Mouse (Mus musculus) olfactory bulb, adult 2 months (tissue): ENCODE measurements around the gene Pear1. TPM values are rescaled to one million over a fixed set of nuclear protein-coding genes. Genes with fewer than 3 reads are reported as not detected.
"Not testable (repeated sequence)": the region's sequence is repeated elsewhere in the genome, so short reads cannot be mapped to it uniquely, and the experiment has no call there.

Source experiments
- H3K27ac ChIP-seq: fragments of 200-500 bp; 2 replicates; pipeline ENCODE4 v1.5.1; 2012; ENCODE audit warnings: low read depth, low read length; ENCODE audit not compliant: insufficient read depth
- H3K4me1 ChIP-seq: fragments of 200-500 bp; 2 replicates; pipeline ENCODE4 v1.6.1; 2012; ENCODE audit warnings: low read length; ENCODE audit not compliant: control insufficient read depth, insufficient read depth
- H3K4me3 ChIP-seq: fragments of 200-500 bp; 2 replicates; pipeline ENCODE4 v1.5.1; 2012; ENCODE audit warnings: mild to moderate bottlenecking, low read depth, low read length, moderate library complexity; ENCODE audit not compliant: insufficient read depth
- CTCF ChIP-seq: fragments of 200-500 bp; IDR thresholded peaks from 2 replicates; pipeline ENCODE4 v1.5.1; 2012; ENCODE audit warnings: low read depth, mild to moderate bottlenecking, low read length, moderate library complexity; ENCODE audit not compliant: insufficient read depth
- POLR2A ChIP-seq: fragments of 200-500 bp; IDR thresholded peaks from 2 replicates; pipeline ENCODE4 v1.6.1; 2012; ENCODE audit warnings: mild to moderate bottlenecking, low read depth, low read length, moderate library complexity; ENCODE audit not compliant: insufficient read depth
- WGBS: fragments of 180-500 bp; shearing (Covaris S2); methylation state at CpG from one replicate; pipeline ENCODE4 v1.1.7; 2018; 5-methylcytosine and 5-hydroxymethylcytosine counted together
- polyA plus RNA-seq: library from polyadenylated mRNA; stranded (reverse); fragments of >200 nt; gene quantifications from 2 replicates; pipeline ENCODE4 v1.2.4, GENCODE M21; 2012; ENCODE audit warnings: low replicate concordance; ENCODE audit not compliant: missing spikeins, insufficient read depth, insufficient read length

The Pear1 gene
- not detected in 2 replicates for polyA plus RNA-seq

DNA sequence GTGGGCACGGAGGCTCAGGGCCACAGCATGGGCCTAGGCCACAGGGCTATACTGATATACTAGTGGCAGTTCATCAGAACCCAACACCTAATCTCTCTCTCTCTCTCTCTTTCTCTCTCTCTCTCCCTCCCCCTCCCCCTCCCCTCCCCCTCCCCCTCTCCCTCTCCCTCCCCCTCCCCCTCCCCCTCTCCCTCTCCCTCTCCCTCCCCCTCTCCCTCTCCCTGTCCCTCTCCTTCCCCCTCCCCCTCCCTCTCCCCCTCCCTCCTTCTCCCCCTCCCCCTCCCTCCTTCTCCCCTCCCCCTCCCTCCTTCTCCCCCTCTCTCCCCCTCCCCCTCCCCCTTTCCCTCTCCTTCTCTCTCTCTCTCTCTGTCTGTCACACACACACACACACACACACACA is at the start of gene Pear1:
Gene Pear1 (minus strand): TSS at position 101 of the 400 bp plus-strand sequence.
- WGBS, result 81% methylated on average over 1 of the region's 1 CpGs
- H3K4me3 ChIP-seq, H3K27ac ChIP-seq, H3K4me1 ChIP-seq: not testable (repeated sequence)

DNA sequence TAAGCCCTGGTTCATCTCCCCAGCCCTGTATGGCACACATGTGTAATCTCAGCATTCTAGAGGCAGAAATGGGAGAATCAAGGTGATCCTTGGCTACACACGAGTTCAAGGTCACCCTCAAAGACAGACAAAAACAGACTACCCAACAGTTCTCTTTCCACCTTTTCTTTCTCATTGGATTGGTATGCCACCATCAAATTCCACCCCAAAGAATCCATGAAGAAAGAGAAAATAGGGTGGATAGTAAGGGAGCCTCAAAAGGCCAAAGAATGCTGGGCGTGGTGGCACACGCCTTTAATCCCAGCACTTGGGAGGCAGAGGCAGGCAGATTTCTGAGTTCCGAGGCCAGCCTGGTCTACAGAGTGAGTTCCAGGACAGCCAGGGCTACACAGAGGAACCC is 40.0 kb upstream of the Pear1 start:
- not testable (repeated sequence) for H3K4me1 ChIP-seq, H3K27ac ChIP-seq, H3K4me3 ChIP-seq
- 90% methylated on average over 4 of the region's 4 CpGs for WGBS

DNA sequence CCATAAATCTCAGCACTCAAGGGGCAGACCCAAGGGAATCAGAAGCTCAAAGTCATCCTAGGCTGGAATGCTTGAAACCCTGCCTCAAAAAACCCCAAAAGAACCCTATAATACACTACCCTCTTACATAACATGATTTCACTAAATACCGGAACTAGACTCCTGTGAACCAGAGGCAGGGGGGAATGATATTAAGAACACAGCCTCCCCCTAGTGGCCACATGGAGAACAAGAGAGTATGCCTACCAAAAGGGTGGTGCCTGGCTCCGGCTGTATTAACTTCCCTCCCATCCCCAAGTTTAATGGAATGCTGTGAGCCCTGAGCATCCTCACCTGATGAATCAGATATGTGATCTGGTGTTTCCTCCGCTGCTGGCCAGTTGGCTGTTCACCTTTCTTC is 35.7 kb upstream of the Pear1 start:
- no peak for TF ChIP-seq CTCF
- no peak for TF ChIP-seq POLR2A
- Histone ChIP-seq H3K4me1 (no peaks in the 10 kb centered on the region), H3K4me3 (no peak overlapping the region), H3K27ac (no peak overlapping the region)
- WGBS, result 16% methylated on average over 3 of the region's 3 CpGs

DNA sequence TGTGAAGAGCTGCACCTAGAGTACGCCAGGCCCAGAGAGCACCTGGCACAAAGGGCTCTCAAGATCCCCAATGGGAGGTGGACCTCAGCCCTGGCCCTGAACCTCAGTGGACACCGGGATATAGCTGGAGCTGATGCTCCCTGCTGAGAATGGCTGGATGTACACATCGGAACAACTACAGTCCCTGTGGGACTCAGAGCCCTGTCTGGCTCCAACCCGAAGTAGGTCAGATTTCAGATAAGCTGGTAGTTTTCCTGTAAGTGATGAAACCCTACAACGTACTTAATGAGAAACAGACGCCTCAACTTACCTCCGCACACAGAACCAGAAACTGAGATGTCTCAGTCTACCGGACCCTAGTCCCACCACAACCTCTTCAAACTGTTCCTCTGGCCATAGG is 33.6 kb upstream of the Pear1 start:
- WGBS, result 92% methylated on average over 8 of the region's 8 CpGs
- Histone ChIP-seq H3K27ac (no peak overlapping the region), H3K4me3 (no peak overlapping the region), H3K4me1 (no peaks in the 10 kb centered on the region)
- TF ChIP-seq POLR2A (no peak), CTCF (no peak)

DNA sequence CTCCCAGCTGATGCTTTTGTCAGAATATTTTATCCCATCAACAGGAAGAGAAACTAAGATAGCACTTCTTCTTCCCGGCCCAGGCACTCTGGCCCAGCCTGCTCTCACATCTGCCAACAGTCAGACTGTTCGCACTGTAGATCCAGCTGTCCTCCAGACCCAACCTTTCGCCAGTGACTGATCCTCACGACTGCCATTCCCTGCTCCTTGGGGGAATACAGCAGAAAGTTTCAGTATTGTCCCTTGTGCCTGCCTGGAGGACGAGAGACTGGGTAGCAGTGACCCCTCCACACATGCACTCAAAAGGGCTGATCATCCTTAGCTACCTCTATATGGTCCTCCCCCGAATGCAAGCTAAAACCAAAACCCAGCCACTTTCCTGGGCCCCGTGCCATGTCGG is 31.8 kb upstream of the Pear1 start:
- Histone ChIP-seq H3K27ac (no peak overlapping the region), H3K4me3 (no peak overlapping the region), H3K4me1 (no peaks in the 10 kb centered on the region)
- TF ChIP-seq CTCF, result no peak
- TF ChIP-seq POLR2A, result no peak
- 88% methylated on average over 8 of the region's 8 CpGs for WGBS

DNA sequence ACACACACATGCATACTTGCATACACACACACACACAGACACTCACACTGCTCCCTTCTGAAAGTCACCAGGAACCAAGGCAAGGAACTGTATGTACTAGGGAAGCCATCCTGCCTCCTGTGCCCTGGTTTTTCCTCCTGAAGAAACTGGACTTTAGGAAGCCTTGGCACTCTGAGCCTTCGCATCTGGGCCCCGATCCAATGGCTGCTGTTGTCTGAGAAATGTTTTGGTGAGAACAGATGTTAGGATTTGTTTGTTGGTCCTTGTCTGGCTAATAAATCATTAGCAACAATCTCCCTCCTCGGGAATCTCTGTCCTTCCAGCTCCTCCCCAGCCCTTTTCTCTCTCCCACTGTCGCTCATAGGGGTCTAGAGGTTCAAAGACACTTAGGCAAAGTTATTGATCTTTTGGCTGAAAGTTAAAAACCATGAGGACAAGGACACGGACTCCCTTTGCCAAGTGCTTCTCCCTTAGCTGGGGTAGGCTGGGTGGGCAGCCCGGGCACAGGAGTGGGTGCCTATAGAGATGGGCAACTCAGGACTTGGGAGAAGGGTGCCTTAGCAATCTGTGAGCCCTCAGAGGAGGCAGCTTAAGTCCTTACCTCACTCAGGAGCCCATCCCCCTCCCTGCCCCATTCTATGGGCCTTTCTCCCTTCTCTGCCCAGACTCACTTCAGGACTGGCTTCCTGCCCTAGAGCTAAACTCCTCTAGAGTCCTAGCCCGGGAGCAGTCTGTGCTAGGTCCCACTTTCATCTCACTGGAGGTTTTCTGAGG is 30.9 kb upstream of the Pear1 start:
- TF ChIP-seq CTCF (no peak), POLR2A (no peak)
- H3K4me3 ChIP-seq, result no peak overlapping the region
- 41% methylated on average over 7 of the region's 7 CpGs for WGBS
- H3K27ac ChIP-seq, result no peak overlapping the region
- H3K4me1 ChIP-seq, result no peaks in the 10 kb centered on the region

DNA sequence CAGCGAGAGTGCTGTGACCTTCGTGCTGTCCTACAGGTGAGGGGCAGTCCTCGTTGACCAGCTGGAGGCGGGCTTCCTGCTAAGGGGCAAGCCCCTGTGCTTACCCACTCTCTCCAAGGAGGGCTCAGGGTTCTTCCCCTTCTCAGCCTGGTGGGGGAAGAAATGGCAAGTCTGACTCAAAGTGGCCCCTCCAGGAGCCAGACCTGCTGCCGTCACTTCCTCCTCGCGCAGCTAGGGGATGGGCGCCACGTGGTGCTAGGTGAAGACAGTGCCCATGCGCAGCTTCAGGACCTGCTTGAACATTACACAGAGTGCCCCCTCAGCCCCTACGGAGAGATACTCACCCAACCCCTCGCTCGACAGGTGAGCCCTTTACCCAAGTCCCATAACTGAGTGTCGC is 25.0 kb upstream of the Pear1 start:
- no peak for TF ChIP-seq POLR2A
- TF ChIP-seq CTCF, result no peak
- Histone ChIP-seq H3K27ac (no peak overlapping the region), H3K4me1 (no peaks in the 10 kb centered on the region), H3K4me3 (no peak overlapping the region)
- WGBS, result 85% methylated on average over 14 of the region's 14 CpGs

DNA sequence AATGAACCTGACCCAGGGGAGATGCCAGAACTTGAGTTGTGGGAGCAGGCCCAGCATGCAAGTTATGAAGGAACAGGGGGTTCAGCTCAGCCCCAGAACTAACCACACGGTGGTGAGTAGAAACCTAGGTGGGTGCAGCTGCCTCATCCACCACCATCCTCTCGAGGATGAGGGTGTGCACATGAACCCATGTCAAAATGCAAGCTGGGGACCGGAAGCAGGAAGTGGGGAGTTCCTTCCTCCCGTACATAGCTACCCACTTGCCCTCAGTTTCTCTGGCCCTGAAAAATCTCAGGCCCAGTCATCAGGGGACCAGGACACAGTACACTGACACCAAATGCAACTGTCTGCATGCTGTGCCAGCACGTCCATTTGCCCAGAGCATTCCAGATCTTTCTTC is 23.6 kb upstream of the Pear1 start:
- no peak overlapping the region for H3K27ac ChIP-seq
- H3K4me3 ChIP-seq, result no peak overlapping the region
- 84% methylated on average over 5 of the region's 5 CpGs for WGBS
- TF ChIP-seq POLR2A (no peak), CTCF (no peak)
- no peaks in the 10 kb centered on the region for H3K4me1 ChIP-seq

DNA sequence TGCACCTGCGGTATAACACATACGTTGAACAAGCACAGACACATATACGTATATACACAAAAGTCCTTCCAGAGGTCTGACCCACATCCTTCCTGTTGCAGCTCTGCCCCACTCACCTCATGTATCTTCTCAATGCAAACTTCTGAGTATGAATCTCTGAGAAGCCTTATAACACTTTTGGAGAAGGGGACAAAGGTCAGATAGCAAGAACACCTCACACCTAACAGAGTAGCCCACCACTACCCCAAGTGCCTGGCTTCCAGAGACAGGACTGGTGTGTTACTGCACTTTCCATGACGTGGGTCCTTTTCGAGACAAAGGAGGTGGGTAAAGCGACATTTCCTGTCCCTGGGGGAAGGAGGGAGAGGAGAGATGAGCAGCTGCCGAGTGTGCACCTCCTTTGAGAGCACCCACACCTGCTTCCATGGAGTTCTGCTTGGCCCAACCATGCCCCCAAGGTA is 22.6 kb upstream of the Pear1 start, which contains the start of gene Sh2d2a:
Gene Sh2d2a (plus strand): TSS at position 106 of the 461 bp plus-strand sequence.
- no peak for TF ChIP-seq CTCF
- H3K4me3 ChIP-seq, result no peak within 1 kb of the TSS; the same call in 1 of the 2 replicates
- WGBS, result 81% methylated on average over 7 of the region's 7 CpGs

DNA sequence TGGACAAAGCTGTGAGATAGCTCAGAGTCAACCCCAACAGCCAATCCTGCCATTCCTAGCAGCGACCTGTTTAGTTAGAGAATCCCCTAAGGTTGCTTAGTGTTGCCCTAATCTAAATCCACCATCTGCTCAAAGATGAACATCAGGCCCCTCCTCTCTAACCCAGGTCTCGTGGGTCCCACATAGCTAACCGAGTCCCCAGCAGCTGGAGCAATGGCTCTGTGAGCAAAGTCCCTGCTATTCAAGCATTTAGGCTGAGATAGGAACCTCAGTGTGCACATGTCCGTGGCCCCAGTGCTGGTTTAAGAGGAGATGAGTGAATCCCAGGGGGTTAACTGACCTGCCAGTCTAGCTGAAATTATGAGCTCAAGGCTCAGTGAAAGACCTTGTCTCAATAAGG is 22.1 kb upstream of the Pear1 start:
- 83% methylated on average over 4 of the region's 4 CpGs for WGBS
- H3K4me3 ChIP-seq, result no peak overlapping the region
- H3K4me1 ChIP-seq, result no peaks in the 10 kb centered on the region
- H3K27ac ChIP-seq, result no peak overlapping the region; the same call in 1 of the 2 replicates
- TF ChIP-seq CTCF, result no peak
- TF ChIP-seq POLR2A, result no peak

More for the DNA sequence above, 22.6 kb upstream of the Pear1 start, which contains the start of gene Sh2d2a:
- Histone ChIP-seq H3K27ac (no peak within 1 kb of the TSS; the same call in 1 of the 2 replicates), H3K4me1 (no peaks in the 10 kb centered on the region)
